In genomic region chr4:133024969-133025685, GRCm38 (mm10) we compare ENCODE assay signal across 8 mouse cellular contexts. TPM values are rescaled to one million over a fixed set of nuclear protein-coding genes. Genes with fewer than 3 reads are reported as not detected.
DNase-seq lines count a peak whose midpoint lies in the region; ATAC-seq and TF ChIP-seq lines count a peak whose summit lies in the region.

No protein-coding gene starts in this region.

- no peaks in the 10 kb centered on the region for H3K36me3 ChIP-seq in lung, embryonic 15.5 days
- H3K36me3 ChIP-seq in limb, embryonic 13.5 days = peaks cover 26% of the 10 kb centered on the region

- ATAC-seq in lung, embryonic 15.5 days (ENCODE audit: borderline replicate concordance, extremely low read depth, low FRiP score, low TSS enrichment) = peak; percentile 43; the same call in 1 of the 2 replicates
- ATAC-seq in limb, embryonic 13.5 days (ENCODE audit: low FRiP score, low read depth) = no peak

- 0 out of 2 replicates have a peak overlapping the region, but pooled peaks have one; percentile 23 for H3K4me2 ChIP-seq in lung, embryonic 15.5 days
- peak overlapping the region; percentile 30 for H3K4me2 ChIP-seq in limb, embryonic 13.5 days (replicated peaks)

- WGBS in lung, embryonic 15.5 days = 8% methylated on average over 8 of the region's 10 CpGs
- WGBS in limb, embryonic 13.5 days = 17% methylated on average over 10 of the region's 10 CpGs

- no peaks in the 10 kb centered on the region for H3K9me3 ChIP-seq in lung, embryonic 15.5 days
- no peaks in the 10 kb centered on the region for H3K9me3 ChIP-seq in limb, embryonic 13.5 days

- peak overlapping the region; percentile 70 for H3K27ac ChIP-seq in lung, embryonic 15.5 days
- peak overlapping the region; percentile 55 for H3K27ac ChIP-seq in embryonic fibroblast, embryonic 13.5 days (ENCODE audit: insufficient read depth, low read length)
- H3K27ac ChIP-seq in limb, embryonic 13.5 days = peak overlapping the region; percentile 79

- H3K4me3 ChIP-seq in lung, embryonic 15.5 days = no peak overlapping the region
- no peak overlapping the region for H3K4me3 ChIP-seq in embryonic fibroblast, embryonic 13.5 days (ENCODE audit: insufficient read depth, low read length)
- no peak overlapping the region for H3K4me3 ChIP-seq in limb, embryonic 13.5 days

- no peak for DNase-seq in lung, postnatal 25 days (ENCODE audit: low spot score)
- DNase-seq in heart, postnatal 4 days = peak; percentile 73
- no peak for DNase-seq in right cerebral cortex, adult 18-20 months
- no peak for DNase-seq in spleen, postnatal 4 days (ENCODE audit: low spot score in 2 of 2)
- DNase-seq in left cerebral cortex, postnatal 14 days (ENCODE audit: low spot score in 2 of 2) = no peak

- no peak for TF ChIP-seq CTCF in embryonic fibroblast, embryonic 13.5 days (IDR thresholded peaks at IDR 0.05; ENCODE audit: borderline replicate concordance, insufficient read depth, low read length)

- no peaks in the 10 kb centered on the region for H3K27me3 ChIP-seq in lung, embryonic 15.5 days
- H3K27me3 ChIP-seq in limb, embryonic 13.5 days = no peaks in the 10 kb centered on the region

- intact Hi-C loops in left cerebral cortex, postnatal 14 days (cut with DNase I) = no loop called here

- peaks cover 74% of the 10 kb centered on the region for H3K4me1 ChIP-seq in lung, embryonic 15.5 days
- H3K4me1 ChIP-seq in embryonic fibroblast, embryonic 13.5 days (ENCODE audit: control insufficient read depth, insufficient read depth, low read length) = peaks cover 24% of the 10 kb centered on the region
- peaks cover 92% of the 10 kb centered on the region for H3K4me1 ChIP-seq in limb, embryonic 13.5 days

- H3K9ac ChIP-seq in lung, embryonic 15.5 days = peak overlapping the region; percentile 2; the same call in 1 of the 2 replicates
- peak overlapping the region; percentile 53 for H3K9ac ChIP-seq in limb, embryonic 13.5 days

- TF ChIP-seq POLR2A in embryonic fibroblast, embryonic 13.5 days (IDR thresholded peaks at IDR 0.05; ENCODE audit: low read depth, low read length) = no peak

RNA-seq across cellular contexts. Expression of gene Ahdc1, which starts 14.1 kb away (rescaled TPM):
- polyA plus RNA-seq in lung, embryonic 15.5 days (2015; fragmentation: Nextera tagmentation; extraction: Ambion mirVana) = 8.5 and 10.5 TPM in 2 replicates
- polyA plus RNA-seq in embryonic fibroblast, embryonic 13.5 days (2011; ENCODE audit: insufficient read length, low read depth, missing spikeins) = 37.5 and 46.0 TPM in 2 replicates
- total RNA-seq in heart, postnatal 4 days (2021) = 10 to 100 TPM; 41.1 to 48.7 TPM
- 11.3 and 11.5 TPM in 2 replicates for polyA plus RNA-seq in limb, embryonic 13.5 days (2015; fragmentation: Nextera tagmentation; extraction: Ambion mirVana)
- total RNA-seq in left cerebral cortex, postnatal 14 days (2021) = 10 to 100 TPM; 78.4 to 81.6 TPM

RNA-seq across cellular contexts. Expression of gene Fgr, which starts 51.2 kb away (rescaled TPM):
- 0.69 and 0.74 TPM in 2 replicates for polyA plus RNA-seq in lung, embryonic 15.5 days (2015; fragmentation: Nextera tagmentation; extraction: Ambion mirVana)
- not detected in 2 replicates for polyA plus RNA-seq in embryonic fibroblast, embryonic 13.5 days (2011; ENCODE audit: insufficient read length, low read depth, missing spikeins)
- total RNA-seq in heart, postnatal 4 days (2021) = under 1 TPM; 0.33 to 0.43 TPM
- 0.19 and 0.26 TPM in 2 replicates for polyA plus RNA-seq in limb, embryonic 13.5 days (2015; fragmentation: Nextera tagmentation; extraction: Ambion mirVana)
- total RNA-seq in left cerebral cortex, postnatal 14 days (2021) = not detected
